Mouse (Mus musculus): ENCODE results near the gene Rps28.

Rps28 gene

GRCm38 (mm10) chr17:33812475-33812874 is 11.9 kb downstream of the Rps28 start:
- DNase-seq (ENCODE audit: low spot score in 2 of 2): no peak

GRCm38 (mm10) chr17:33811142-33811516 is 13.2 kb downstream of the Rps28 start:
- DNase-seq (ENCODE audit: low spot score in 2 of 2): no peak

GRCm38 (mm10) chr17:33810334-33811141 is 13.8 kb downstream of the Rps28 start, which contains the start of gene Kank3:
Gene Kank3, plus strand, starts transcription at chr17:33810519.
- peak; percentile 86 to 95 for DNase-seq (ENCODE audit: low spot score in 2 of 2)

GRCm38 (mm10) chr17:33808192-33808591 is 16.2 kb downstream of the Rps28 start:
- DNase-seq (ENCODE audit: low spot score in 2 of 2): no peak

- DNase-seq (ENCODE audit: low spot score in 2 of 2): no peak
Measured at GRCm38 (mm10) chr17:33807181-33807888, 17.0 kb downstream of the Rps28 start.

GRCm38 (mm10) chr17:33804745-33805144 is 19.6 kb downstream of the Rps28 start:
- DNase-seq (ENCODE audit: low spot score in 2 of 2): no peak

- DNase-seq (ENCODE audit: low spot score in 2 of 2): no peak
Measured at GRCm38 (mm10) chr17:33804205-33804604, 20.2 kb downstream of the Rps28 start.

GRCm38 (mm10) chr17:33802221-33802620 is 22.1 kb downstream of the Rps28 start:
- no peak for DNase-seq (ENCODE audit: low spot score in 2 of 2)

GRCm38 (mm10) chr17:33799277-33799676 is 25.1 kb downstream of the Rps28 start:
- DNase-seq (ENCODE audit: low spot score in 2 of 2): no peak

- no peak for DNase-seq (ENCODE audit: low spot score in 2 of 2)
Measured at GRCm38 (mm10) chr17:33798306-33798705, 26.1 kb downstream of the Rps28 start.

GRCm38 (mm10) chr17:33788732-33789131 is 35.6 kb downstream of the Rps28 start:
- DNase-seq (ENCODE audit: low spot score in 2 of 2): no peak

- no peak for DNase-seq (ENCODE audit: low spot score in 2 of 2)
Measured at GRCm38 (mm10) chr17:33786375-33786774, 38.0 kb downstream of the Rps28 start.

- DNase-seq (ENCODE audit: low spot score in 2 of 2): no peak
Measured at GRCm38 (mm10) chr17:33784939-33785338, 39.4 kb downstream of the Rps28 start.

- peak; percentile 73 to 74 for DNase-seq (ENCODE audit: low spot score in 2 of 2)
Measured at GRCm38 (mm10) chr17:33783408-33783807, 41.0 kb downstream of the Rps28 start.

- DNase-seq (ENCODE audit: low spot score in 2 of 2): no peak
Measured at GRCm38 (mm10) chr17:33782067-33782466, 42.3 kb downstream of the Rps28 start.

GRCm38 (mm10) chr17:33781124-33781977 is 43.0 kb downstream of the Rps28 start, which contains the start of gene Angptl4:
Gene Angptl4, minus strand, starts transcription at chr17:33781830.
- DNase-seq (ENCODE audit: low spot score in 2 of 2): peak; percentile 70 to 77

GRCm38 (mm10) chr17:33780431-33780830 is 43.9 kb downstream of the Rps28 start:
- no peak for DNase-seq (ENCODE audit: low spot score in 2 of 2)

GRCm38 (mm10) chr17:33779967-33780295 is 44.4 kb downstream of the Rps28 start:
- no peak for DNase-seq (ENCODE audit: low spot score in 2 of 2)

- peak; percentile 88 to 94 for DNase-seq (ENCODE audit: low spot score in 2 of 2)
Measured at GRCm38 (mm10) chr17:33779271-33779966, 44.9 kb downstream of the Rps28 start.

GRCm38 (mm10) chr17:33775287-33775686 is 49.1 kb downstream of the Rps28 start:
- no peak for DNase-seq (ENCODE audit: low spot score in 2 of 2)

GRCm38 (mm10) chr17:33774573-33775155 is 49.7 kb downstream of the Rps28 start:
- DNase-seq (ENCODE audit: low spot score in 2 of 2): no peak

All from urinary bladder, postnatal 4 days (tissue).